Mouse (Mus musculus) thymus, postnatal 10 days (tissue): ENCODE results near the gene Serp1.
"Not testable (repeated sequence)": the region's sequence is repeated elsewhere in the genome, so short reads cannot be mapped to it uniquely, and the experiment has no call there.

ENCODE experiments used
- DNase-seq, 2 experiments: peaks; one replicate each; pipeline ENCODE4 v3.0.0; 2021; ENCODE audit warnings: low spot score in 2 of 2

Gene Serp1

GRCm38 (mm10) chr3:58508020-58508750 lies 17.5 kb downstream of the Serp1 start:
- DNase-seq: no peak

- no peak for DNase-seq
These were observed 21.0 kb downstream of the Serp1 start for GRCm38 (mm10) chr3:58504676-58505075.

- DNase-seq: no peak
These were observed 21.9 kb downstream of the Serp1 start for GRCm38 (mm10) chr3:58503720-58504333.

GRCm38 (mm10) chr3:58501961-58502360 lies 23.7 kb downstream of the Serp1 start:
- DNase-seq: no peak

GRCm38 (mm10) chr3:58493621-58494020 lies 32.1 kb downstream of the Serp1 start:
- no peak for DNase-seq

- peak in 1 of 2 experiments; percentile 19 for DNase-seq
These were observed 34.9 kb downstream of the Serp1 start for GRCm38 (mm10) chr3:58490787-58491186.

GRCm38 (mm10) chr3:58487999-58488775 lies 37.5 kb downstream of the Serp1 start:
- no peak for DNase-seq

- DNase-seq: no peak
These were observed 38.6 kb downstream of the Serp1 start for GRCm38 (mm10) chr3:58487121-58487520.

- peak in 1 of 2 experiments; percentile 27 for DNase-seq
These were observed 39.8 kb downstream of the Serp1 start for GRCm38 (mm10) chr3:58485883-58486282.

GRCm38 (mm10) chr3:58478755-58479455 lies 46.8 kb downstream of the Serp1 start:
- DNase-seq: no peak

- DNase-seq: not testable (repeated sequence)
These were observed 50.4 kb downstream of the Serp1 start for GRCm38 (mm10) chr3:58475298-58475697.
